Mouse (Mus musculus): ENCODE measurements around the gene Tomm5. TPM values are rescaled to one million over a fixed set of nuclear protein-coding genes. Genes with fewer than 3 reads are reported as not detected.
"Not testable (repeated sequence)": the region's sequence is repeated elsewhere in the genome, so short reads cannot be mapped to it uniquely, and the experiment has no call there.

The Tomm5 gene
- polyA plus RNA-seq, 1 experiment from 2014 or later: 163 TPM

- no peak for ATAC-seq (ENCODE audit: low FRiP score)
- WGBS: 30% methylated on average over 7 of the region's 7 CpGs
Measured at GRCm38 (mm10) chr4:45097198-45097872, 10.6 kb downstream of the Tomm5 start.

GRCm38 (mm10) chr4:45084895-45085290, 23.0 kb downstream of the Tomm5 start:
- Histone ChIP-seq H3K27ac (peak overlapping the region; percentile 59), H3K9me3 (no peaks in the 10 kb centered on the region), H3K4me1 (replicated peaks) (peaks cover 15% of the 10 kb centered on the region), H3K4me2 (peak overlapping the region; percentile 73), H3K27me3 (no peaks in the 10 kb centered on the region), H3K4me3 (peak overlapping the region; percentile 94), H3K9ac (peak overlapping the region; percentile 97; the same call in 1 of the 2 replicates), H3K36me3 (no peaks in the 10 kb centered on the region)
- 50% methylated on average over 8 of the region's 8 CpGs for WGBS
- ATAC-seq (ENCODE audit: low FRiP score): no peak; the same call in 1 of the 2 replicates

More at GRCm38 (mm10) chr4:45097198-45097872, 10.6 kb downstream of the Tomm5 start:
- Histone ChIP-seq H3K4me2 (no peak overlapping the region), H3K4me3 (no peak overlapping the region), H3K9me3 (no peaks in the 10 kb centered on the region), H3K4me1 (replicated peaks) (no peaks in the 10 kb centered on the region), H3K27ac (no peak overlapping the region), H3K9ac (no peak overlapping the region), H3K36me3 (peaks cover 20% of the 10 kb centered on the region), H3K27me3 (no peaks in the 10 kb centered on the region)

DNA sequence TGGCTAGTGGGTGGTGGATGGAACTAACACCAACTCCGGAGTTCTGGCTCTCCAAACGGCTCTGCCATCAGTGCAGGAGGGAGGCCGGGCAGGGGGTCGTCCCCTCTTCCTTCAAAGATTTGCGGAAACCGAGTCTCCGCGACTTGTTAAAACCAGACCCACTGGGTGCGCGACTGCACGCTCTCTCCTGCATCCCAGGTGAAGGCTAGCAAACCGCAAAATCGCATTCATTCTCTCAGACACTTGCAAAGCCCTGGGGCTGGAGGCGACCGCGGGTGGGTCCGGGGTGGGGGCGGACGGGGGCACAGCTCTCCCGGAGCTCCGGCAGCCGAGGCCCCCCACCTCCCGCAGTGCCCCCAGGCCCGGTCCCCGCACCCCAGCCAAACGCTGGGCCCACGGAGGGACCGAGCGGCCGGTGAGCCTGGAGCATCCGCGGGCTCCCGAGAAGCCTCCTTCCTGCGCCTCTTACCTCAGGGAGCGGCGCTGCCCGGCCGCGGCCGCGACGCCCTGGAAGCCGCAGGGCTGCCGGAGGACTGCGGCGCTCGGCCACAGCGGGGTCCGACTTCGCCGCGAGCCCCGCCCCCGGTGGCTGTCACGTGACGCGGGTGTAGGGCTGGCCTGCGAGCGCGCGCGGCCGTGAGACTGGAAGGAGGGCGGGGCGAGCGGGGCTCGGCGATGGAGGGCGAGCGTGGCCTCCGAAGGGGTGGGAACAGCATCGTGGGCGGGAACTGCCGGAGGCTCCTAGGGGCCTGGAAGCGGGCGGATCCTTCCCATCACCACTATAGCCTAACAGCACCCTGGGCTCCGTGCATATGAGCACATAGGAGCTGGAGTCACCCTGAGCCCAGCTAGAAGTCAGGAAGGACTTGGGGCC, 23.7 kb downstream of the Tomm5 start, which contains the start of gene Fbxo10:
Fbxo10 (minus strand) TSS at position 584 of the 874 bp plus-strand sequence.
- peak; percentile 88 for ATAC-seq (ENCODE audit: low FRiP score)
- H3K9me3 ChIP-seq: no peaks in the 10 kb centered on the region
- no peaks in the 10 kb centered on the region for H3K27me3 ChIP-seq
- peak within 1 kb of the TSS; percentile 88 for H3K27ac ChIP-seq
- peaks cover 15% of the 10 kb centered on the region for H3K4me1 ChIP-seq (replicated peaks)
- H3K4me2 ChIP-seq: peak within 1 kb of the TSS; percentile 73
- peak within 1 kb of the TSS; percentile 94 for H3K4me3 ChIP-seq
- WGBS: under 1% methylated on average over 64 of the region's 77 CpGs
- H3K9ac ChIP-seq: peak within 1 kb of the TSS; percentile 97
- H3K36me3 ChIP-seq: no peaks in the 10 kb centered on the region

DNA sequence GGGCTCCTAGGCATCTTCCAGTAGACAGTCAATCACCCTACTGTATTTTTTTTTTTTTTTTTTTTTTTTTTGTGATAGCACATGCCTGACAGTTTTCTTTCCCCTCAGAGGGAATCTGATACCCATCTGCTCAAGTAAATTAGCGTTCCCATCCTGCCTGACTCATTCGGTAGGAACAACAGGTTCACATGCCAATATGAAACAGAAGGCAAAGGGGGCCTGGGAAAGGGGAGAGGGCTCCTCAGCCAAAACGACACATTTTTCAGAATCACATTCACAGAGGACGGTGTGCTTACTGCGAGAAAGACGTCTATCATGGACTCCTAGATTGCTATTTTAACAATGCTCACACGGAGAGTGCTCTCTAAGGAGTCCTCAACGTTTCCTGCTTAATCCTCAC, 24.4 kb downstream of the Tomm5 start:
- Histone ChIP-seq H3K36me3 (peaks cover 5% of the 10 kb centered on the region; the same call in 1 of the 2 replicates), H3K4me1 (replicated peaks) (peaks cover 15% of the 10 kb centered on the region), H3K9ac (peak overlapping the region; percentile 97), H3K9me3 (no peaks in the 10 kb centered on the region), H3K4me3 (peak overlapping the region; percentile 94), H3K4me2 (peak overlapping the region; percentile 73), H3K27ac (peak overlapping the region; percentile 88), H3K27me3 (no peaks in the 10 kb centered on the region)
- WGBS: under 1% methylated on average over 8 of the region's 8 CpGs
- no peak for ATAC-seq (ENCODE audit: low FRiP score)

- Histone ChIP-seq H3K4me1 (replicated peaks) (peaks cover 15% of the 10 kb centered on the region), H3K4me3 (peak overlapping the region; percentile 94), H3K27me3 (no peaks in the 10 kb centered on the region), H3K27ac (peak overlapping the region; percentile 88), H3K9me3 (no peaks in the 10 kb centered on the region), H3K36me3 (peaks cover 6% of the 10 kb centered on the region; the same call in 1 of the 2 replicates), H3K9ac (peak overlapping the region; percentile 97), H3K4me2 (peak overlapping the region; percentile 73)
- 0 out of 2 replicates have a peak, but pooled peaks have one; percentile 14 for ATAC-seq (ENCODE audit: low FRiP score)
- WGBS: 61% methylated on average over 9 of the region's 9 CpGs
Measured at GRCm38 (mm10) chr4:45082951-45083350, 25.0 kb downstream of the Tomm5 start.

DNA sequence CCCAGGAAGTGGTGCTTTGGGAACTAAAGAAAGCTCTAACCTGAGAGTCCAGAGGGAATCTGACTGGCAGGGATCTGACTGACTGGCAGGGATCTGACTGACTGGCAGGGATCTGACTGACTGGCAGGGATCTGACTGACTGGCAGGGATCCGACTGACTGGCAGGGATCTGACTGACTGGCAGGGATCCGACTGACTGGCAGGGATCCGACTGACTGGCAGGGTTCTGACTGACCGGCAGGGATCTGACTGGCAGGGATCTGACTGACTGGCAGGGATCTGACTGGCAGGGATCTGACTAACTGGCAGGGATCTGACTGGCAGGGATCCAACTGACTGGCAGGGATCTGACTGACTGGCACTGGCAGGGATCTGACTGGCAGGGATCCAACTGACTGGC, 26.9 kb downstream of the Tomm5 start:
- 93% methylated on average over 4 of the region's 4 CpGs for WGBS
- peaks cover 15% of the 10 kb centered on the region for H3K4me1 ChIP-seq (replicated peaks)
- not testable (repeated sequence) for H3K4me2 ChIP-seq; ATAC-seq (ENCODE audit: low FRiP score); H3K27ac ChIP-seq; H3K9ac ChIP-seq; H3K36me3 ChIP-seq; H3K27me3 ChIP-seq; H3K4me3 ChIP-seq; H3K9me3 ChIP-seq

GRCm38 (mm10) chr4:45073544-45073943, 34.4 kb downstream of the Tomm5 start:
- H3K4me3 ChIP-seq: no peak overlapping the region
- no peak overlapping the region for H3K9ac ChIP-seq
- no peak for ATAC-seq (ENCODE audit: low FRiP score)
- H3K4me2 ChIP-seq: no peak overlapping the region
- H3K27ac ChIP-seq: no peak overlapping the region
- WGBS: 83% methylated on average over 6 of the region's 6 CpGs
- peaks cover 1% of the 10 kb centered on the region; the same call in 1 of the 2 replicates for H3K36me3 ChIP-seq
- H3K27me3 ChIP-seq: no peaks in the 10 kb centered on the region
- H3K9me3 ChIP-seq: no peaks in the 10 kb centered on the region
- peaks cover 25% of the 10 kb centered on the region for H3K4me1 ChIP-seq (replicated peaks)

GRCm38 (mm10) chr4:45072261-45072973, 35.5 kb downstream of the Tomm5 start:
- ATAC-seq (ENCODE audit: low FRiP score): no peak
- Histone ChIP-seq H3K27me3 (no peaks in the 10 kb centered on the region), H3K4me2 (no peak overlapping the region), H3K36me3 (no peaks in the 10 kb centered on the region), H3K4me3 (no peak overlapping the region), H3K4me1 (replicated peaks) (peaks cover 30% of the 10 kb centered on the region), H3K9ac (no peak overlapping the region), H3K27ac (no peak overlapping the region), H3K9me3 (no peaks in the 10 kb centered on the region)
- 71% methylated on average over 15 of the region's 15 CpGs for WGBS

DNA sequence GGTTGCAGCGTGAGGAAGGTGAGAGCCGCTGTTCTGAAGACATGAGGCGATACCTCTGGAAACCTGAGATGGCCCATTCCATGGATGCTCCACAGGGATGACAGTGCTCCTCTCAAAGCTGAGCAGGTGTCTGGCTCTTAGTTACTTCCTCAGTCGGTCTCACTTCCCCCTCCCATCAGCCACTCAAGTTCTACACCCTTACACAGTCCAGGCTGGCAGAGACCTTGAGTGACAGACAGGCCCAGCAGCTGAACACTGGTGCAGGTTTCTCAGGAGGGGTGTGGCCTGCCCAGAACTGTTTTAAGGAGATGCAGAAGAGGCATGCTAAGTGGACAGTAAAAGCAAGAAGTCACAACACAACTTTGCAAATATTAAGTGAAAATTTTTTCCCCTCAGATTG, 40.2 kb downstream of the Tomm5 start:
- H3K9ac ChIP-seq: no peak overlapping the region
- no peaks in the 10 kb centered on the region for H3K9me3 ChIP-seq
- no peaks in the 10 kb centered on the region for H3K36me3 ChIP-seq
- H3K27ac ChIP-seq: no peak overlapping the region
- WGBS: 92% methylated on average over 4 of the region's 4 CpGs
- H3K27me3 ChIP-seq: no peaks in the 10 kb centered on the region
- ATAC-seq (ENCODE audit: low FRiP score): no peak
- H3K4me3 ChIP-seq: no peak overlapping the region
- H3K4me2 ChIP-seq: no peak overlapping the region
- H3K4me1 ChIP-seq (replicated peaks): peaks cover 41% of the 10 kb centered on the region

- Histone ChIP-seq H3K4me3 (no peak overlapping the region), H3K27ac (no peak overlapping the region), H3K27me3 (no peaks in the 10 kb centered on the region), H3K9ac (no peak overlapping the region), H3K4me1 (replicated peaks) (peaks cover 35% of the 10 kb centered on the region), H3K4me2 (no peak overlapping the region), H3K36me3 (peaks cover 11% of the 10 kb centered on the region), H3K9me3 (no peaks in the 10 kb centered on the region)
- ATAC-seq (ENCODE audit: low FRiP score): no peak
- 57% methylated on average over 2 of the region's 2 CpGs for WGBS
Measured at GRCm38 (mm10) chr4:45066036-45066730, 41.7 kb downstream of the Tomm5 start.

DNA sequence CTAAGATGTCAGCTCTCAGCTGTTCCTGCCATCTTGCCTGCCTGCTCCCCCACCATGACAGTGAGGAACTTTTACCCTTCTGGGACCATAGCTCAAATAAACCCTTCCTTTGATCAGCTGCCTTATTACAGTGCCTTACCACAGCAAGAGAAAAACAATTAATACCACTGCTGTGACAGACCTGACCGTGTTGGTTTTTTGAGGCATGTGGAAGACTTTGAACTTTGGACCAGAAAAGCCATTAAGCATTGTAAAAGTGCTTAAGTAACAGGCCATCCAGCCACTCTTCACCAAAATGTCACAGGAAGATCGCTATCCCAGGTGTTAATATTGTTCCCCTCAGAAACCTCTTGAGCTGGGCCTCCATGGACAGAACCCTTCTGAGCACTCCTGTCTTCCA, 43.3 kb downstream of the Tomm5 start:
- Histone ChIP-seq H3K27me3 (no peaks in the 10 kb centered on the region), H3K9me3 (no peaks in the 10 kb centered on the region), H3K27ac (no peak overlapping the region), H3K9ac (no peak overlapping the region), H3K36me3 (peaks cover 27% of the 10 kb centered on the region), H3K4me2 (no peak overlapping the region), H3K4me3 (no peak overlapping the region), H3K4me1 (replicated peaks) (peaks cover 26% of the 10 kb centered on the region)
- ATAC-seq (ENCODE audit: low FRiP score): no peak
- WGBS: 94% methylated on average over 2 of the region's 2 CpGs

Data from hindbrain, embryonic 13.5 days (tissue).